Mouse (Mus musculus): ENCODE measurements around the gene Kctd4. TPM values are rescaled to one million over a fixed set of nuclear protein-coding genes. Genes with fewer than 3 reads are reported as not detected.
"Not testable (repeated sequence)": the region's sequence is repeated elsewhere in the genome, so short reads cannot be mapped to it uniquely, and the experiment has no call there.

Kctd4 gene
- polyA plus RNA-seq (2015; fragmentation: Nextera tagmentation; extraction: Ambion mirVana) = 9.6 and 11.9 TPM in 2 replicates

GRCm38 (mm10) chr14:75954766-75955165, at the start of gene Kctd4:
Kctd4 (plus strand) TSS chr14:75955009.
- WGBS = 94% methylated on average over 7 of the region's 7 CpGs
- no peak within 1 kb of the TSS for H3K4me3 ChIP-seq (replicated peaks; ENCODE audit: low read length)
- ATAC-seq = no peak
- no peaks in the 10 kb centered on the region for H3K4me1 ChIP-seq (replicated peaks; ENCODE audit: control insufficient read depth, insufficient read depth, low read length)
- no peaks in the 10 kb centered on the region for H3K9me3 ChIP-seq (ENCODE audit: control insufficient read depth, low read length)
- H3K36me3 ChIP-seq (ENCODE audit: control insufficient read depth, insufficient read depth) = no peaks in the 10 kb centered on the region
- H3K27ac ChIP-seq (ENCODE audit: low read length) = no peak within 1 kb of the TSS
- H3K9ac ChIP-seq (replicated peaks; ENCODE audit: low read depth, low read length) = no peak within 1 kb of the TSS
- no peak within 1 kb of the TSS for H3K4me2 ChIP-seq (ENCODE audit: low read length)
- no peaks in the 10 kb centered on the region for H3K27me3 ChIP-seq (replicated peaks; ENCODE audit: control insufficient read depth, insufficient read depth, low read length)

- WGBS = 77% methylated on average over 8 of the region's 8 CpGs
- H3K9me3 ChIP-seq (ENCODE audit: control insufficient read depth, low read length) = no peaks in the 10 kb centered on the region
- no peak overlapping the region for H3K4me2 ChIP-seq (ENCODE audit: low read length)
- no peaks in the 10 kb centered on the region for H3K27me3 ChIP-seq (replicated peaks; ENCODE audit: control insufficient read depth, insufficient read depth, low read length)
- no peak overlapping the region for H3K27ac ChIP-seq (ENCODE audit: low read length)
- ATAC-seq = no peak
- H3K9ac ChIP-seq (replicated peaks; ENCODE audit: low read depth, low read length) = no peak overlapping the region
- H3K4me3 ChIP-seq (replicated peaks; ENCODE audit: low read length) = no peak overlapping the region
- H3K4me1 ChIP-seq (replicated peaks; ENCODE audit: control insufficient read depth, insufficient read depth, low read length) = no peaks in the 10 kb centered on the region
- H3K36me3 ChIP-seq (ENCODE audit: control insufficient read depth, insufficient read depth) = peaks cover 4% of the 10 kb centered on the region; the same call in 1 of the 2 replicates
Measured at GRCm38 (mm10) chr14:75906931-75907330, 47.9 kb upstream of the Kctd4 start.

GRCm38 (mm10) chr14:75911968-75912367, 42.8 kb upstream of the Kctd4 start:
- no peak overlapping the region for H3K4me2 ChIP-seq (ENCODE audit: low read length)
- 60% methylated on average over 6 of the region's 6 CpGs for WGBS
- no peaks in the 10 kb centered on the region for H3K9me3 ChIP-seq (ENCODE audit: control insufficient read depth, low read length)
- H3K36me3 ChIP-seq (ENCODE audit: control insufficient read depth, insufficient read depth) = 0 out of 2 replicates have a peak, but pooled peaks cover 2% of the 10 kb centered on the region
- no peaks in the 10 kb centered on the region for H3K27me3 ChIP-seq (replicated peaks; ENCODE audit: control insufficient read depth, insufficient read depth, low read length)
- no peaks in the 10 kb centered on the region for H3K4me1 ChIP-seq (replicated peaks; ENCODE audit: control insufficient read depth, insufficient read depth, low read length)
- H3K9ac ChIP-seq (replicated peaks; ENCODE audit: low read depth, low read length) = no peak overlapping the region
- no peak for ATAC-seq
- H3K27ac ChIP-seq (ENCODE audit: low read length) = no peak overlapping the region
- H3K4me3 ChIP-seq (replicated peaks; ENCODE audit: low read length) = no peak overlapping the region

GRCm38 (mm10) chr14:75912665-75913064, 42.1 kb upstream of the Kctd4 start:
- ATAC-seq = no peak
- Histone ChIP-seq H3K27ac (ENCODE audit: low read length) (no peak overlapping the region), H3K4me2 (ENCODE audit: low read length) (no peak overlapping the region), H3K9ac (replicated peaks; ENCODE audit: low read depth, low read length) (no peak overlapping the region), H3K4me1 (replicated peaks; ENCODE audit: control insufficient read depth, insufficient read depth, low read length) (no peaks in the 10 kb centered on the region), H3K4me3 (replicated peaks; ENCODE audit: low read length) (no peak overlapping the region), H3K9me3 (ENCODE audit: control insufficient read depth, low read length) (no peaks in the 10 kb centered on the region), H3K36me3 (ENCODE audit: control insufficient read depth, insufficient read depth) (0 out of 2 replicates have a peak, but pooled peaks cover 2% of the 10 kb centered on the region), H3K27me3 (replicated peaks; ENCODE audit: control insufficient read depth, insufficient read depth, low read length) (no peaks in the 10 kb centered on the region)
- WGBS = 99% methylated on average over 2 of the region's 2 CpGs

GRCm38 (mm10) chr14:75923314-75924052, 31.3 kb upstream of the Kctd4 start:
- no peak overlapping the region for H3K9ac ChIP-seq (replicated peaks; ENCODE audit: low read depth, low read length)
- H3K4me3 ChIP-seq (replicated peaks; ENCODE audit: low read length) = no peak overlapping the region
- ATAC-seq = peak; percentile 86
- peaks cover 6% of the 10 kb centered on the region for H3K4me1 ChIP-seq (replicated peaks; ENCODE audit: control insufficient read depth, insufficient read depth, low read length)
- 0 out of 2 replicates have a peak, but pooled peaks cover 2% of the 10 kb centered on the region for H3K9me3 ChIP-seq (ENCODE audit: control insufficient read depth, low read length)
- H3K27me3 ChIP-seq (replicated peaks; ENCODE audit: control insufficient read depth, insufficient read depth, low read length) = no peaks in the 10 kb centered on the region
- peak overlapping the region; percentile 17 for H3K27ac ChIP-seq (ENCODE audit: low read length)
- H3K4me2 ChIP-seq (ENCODE audit: low read length) = no peak overlapping the region
- no peaks in the 10 kb centered on the region for H3K36me3 ChIP-seq (ENCODE audit: control insufficient read depth, insufficient read depth)
- 44% methylated on average over 1 of the region's 1 CpGs for WGBS

GRCm38 (mm10) chr14:75929713-75930112, 25.1 kb upstream of the Kctd4 start:
- not testable (repeated sequence) for H3K27ac ChIP-seq (ENCODE audit: low read length); ATAC-seq; H3K9me3 ChIP-seq (ENCODE audit: control insufficient read depth, low read length); H3K4me3 ChIP-seq (replicated peaks; ENCODE audit: low read length); H3K9ac ChIP-seq (replicated peaks; ENCODE audit: low read depth, low read length); H3K4me2 ChIP-seq (ENCODE audit: low read length); H3K27me3 ChIP-seq (replicated peaks; ENCODE audit: control insufficient read depth, insufficient read depth, low read length); H3K36me3 ChIP-seq (ENCODE audit: control insufficient read depth, insufficient read depth); H3K4me1 ChIP-seq (replicated peaks; ENCODE audit: control insufficient read depth, insufficient read depth, low read length)
- WGBS = 86% methylated on average over 7 of the region's 8 CpGs

- no peaks in the 10 kb centered on the region for H3K4me1 ChIP-seq (replicated peaks; ENCODE audit: control insufficient read depth, insufficient read depth, low read length)
- ATAC-seq = no peak
- no peak overlapping the region for H3K27ac ChIP-seq (ENCODE audit: low read length)
- H3K9me3 ChIP-seq (ENCODE audit: control insufficient read depth, low read length) = no peaks in the 10 kb centered on the region
- no peak overlapping the region for H3K4me2 ChIP-seq (ENCODE audit: low read length)
- H3K36me3 ChIP-seq (ENCODE audit: control insufficient read depth, insufficient read depth) = no peaks in the 10 kb centered on the region
- no peaks in the 10 kb centered on the region for H3K27me3 ChIP-seq (replicated peaks; ENCODE audit: control insufficient read depth, insufficient read depth, low read length)
- no peak overlapping the region for H3K4me3 ChIP-seq (replicated peaks; ENCODE audit: low read length)
- 96% methylated on average over 23 of the region's 23 CpGs for WGBS
- H3K9ac ChIP-seq (replicated peaks; ENCODE audit: low read depth, low read length) = no peak overlapping the region
Measured at GRCm38 (mm10) chr14:75931266-75931665, 23.5 kb upstream of the Kctd4 start.

- Histone ChIP-seq H3K9ac (replicated peaks; ENCODE audit: low read depth, low read length) (no peak overlapping the region), H3K9me3 (ENCODE audit: control insufficient read depth, low read length) (no peaks in the 10 kb centered on the region), H3K4me1 (replicated peaks; ENCODE audit: control insufficient read depth, insufficient read depth, low read length) (no peaks in the 10 kb centered on the region), H3K27me3 (replicated peaks; ENCODE audit: control insufficient read depth, insufficient read depth, low read length) (no peaks in the 10 kb centered on the region), H3K4me2 (ENCODE audit: low read length) (no peak overlapping the region), H3K4me3 (replicated peaks; ENCODE audit: low read length) (no peak overlapping the region), H3K36me3 (ENCODE audit: control insufficient read depth, insufficient read depth) (no peaks in the 10 kb centered on the region), H3K27ac (ENCODE audit: low read length) (no peak overlapping the region)
- no peak for ATAC-seq
- WGBS = 87% methylated on average over 2 of the region's 2 CpGs
Measured at GRCm38 (mm10) chr14:75934359-75934758, 20.4 kb upstream of the Kctd4 start.

GRCm38 (mm10) chr14:75937714-75938113, 17.1 kb upstream of the Kctd4 start:
- Histone ChIP-seq H3K36me3 (ENCODE audit: control insufficient read depth, insufficient read depth) (no peaks in the 10 kb centered on the region), H3K9ac (replicated peaks; ENCODE audit: low read depth, low read length) (no peak overlapping the region), H3K4me1 (replicated peaks; ENCODE audit: control insufficient read depth, insufficient read depth, low read length) (no peaks in the 10 kb centered on the region), H3K27me3 (replicated peaks; ENCODE audit: control insufficient read depth, insufficient read depth, low read length) (no peaks in the 10 kb centered on the region), H3K4me3 (replicated peaks; ENCODE audit: low read length) (no peak overlapping the region), H3K9me3 (ENCODE audit: control insufficient read depth, low read length) (no peaks in the 10 kb centered on the region), H3K4me2 (ENCODE audit: low read length) (no peak overlapping the region), H3K27ac (ENCODE audit: low read length) (no peak overlapping the region)
- ATAC-seq = no peak
- 79% methylated on average over 1 of the region's 1 CpGs for WGBS
